ENCODE assay signal across 8 mouse cellular contexts in genomic region chr6:83867598-83868585, GRCm38 (mm10). TPM values are rescaled to one million over a fixed set of nuclear protein-coding genes. Genes with fewer than 3 reads are reported as not detected.
A peak's percentile ranks its signal among the peaks of the same experiment; 100 is the strongest.
DNase-seq lines count a peak whose midpoint lies in the region; ATAC-seq and TF ChIP-seq lines count a peak whose summit lies in the region.

No protein-coding gene starts in this region.

- WGBS in forebrain, embryonic 16.5 days = under 1% methylated on average over 19 of the region's 19 CpGs
- WGBS in lung, embryonic 16.5 days = 5% methylated on average over 19 of the region's 19 CpGs

- no peaks in the 10 kb centered on the region for H3K36me3 ChIP-seq in ES-E14 (ENCODE audit: control insufficient read depth, insufficient read depth, low read length, poor library complexity, severe bottlenecking)
- no peaks in the 10 kb centered on the region for H3K36me3 ChIP-seq in forebrain, embryonic 16.5 days (ENCODE audit: control insufficient read depth, insufficient read depth)
- H3K36me3 ChIP-seq in lung, embryonic 16.5 days (ENCODE audit: control insufficient read depth, insufficient read depth, low read length) = no peaks in the 10 kb centered on the region

- no peaks in the 10 kb centered on the region for H3K9me3 ChIP-seq in ES-E14 (ENCODE audit: control insufficient read depth, insufficient read depth, low read depth, low read length)
- H3K9me3 ChIP-seq in forebrain, embryonic 16.5 days (ENCODE audit: control insufficient read depth, low read length) = no peaks in the 10 kb centered on the region
- no peaks in the 10 kb centered on the region for H3K9me3 ChIP-seq in lung, embryonic 16.5 days (ENCODE audit: control insufficient read depth, low read length)

- in situ Hi-C loops in ES-E14 (cut with MboI; ENCODE audit: low sequenced_read_pairs in 2 of 2, unreplicated experiment in 2 of 2) = no loop called here

- H3K4me2 ChIP-seq in forebrain, embryonic 16.5 days (ENCODE audit: low read length) = peak overlapping the region; percentile 100
- H3K4me2 ChIP-seq in lung, embryonic 16.5 days (ENCODE audit: low read depth, low read length) = peak overlapping the region; percentile 93

- H3K27me3 ChIP-seq in forebrain, embryonic 16.5 days (replicated peaks; ENCODE audit: control insufficient read depth, insufficient read depth, low read length) = no peaks in the 10 kb centered on the region
- H3K27me3 ChIP-seq in lung, embryonic 16.5 days (ENCODE audit: control insufficient read depth, insufficient read depth, low read depth, low read length) = no peaks in the 10 kb centered on the region

- H3K27ac ChIP-seq in ES-E14 (ENCODE audit: insufficient read depth, low read depth, low read length, poor library complexity, severe bottlenecking) = no peak overlapping the region
- no peak overlapping the region for H3K27ac ChIP-seq in forebrain, embryonic 16.5 days (ENCODE audit: low read length)
- peak overlapping the region; percentile 68 for H3K27ac ChIP-seq in lung, embryonic 16.5 days (ENCODE audit: low read length)

- peak overlapping the region; percentile 78 to 95 for H3K4me3 ChIP-seq in ES-E14 (ENCODE audit: insufficient read depth in 1 of 2, low read depth in 1 of 2, low read length in 2 of 2, poor library complexity in 1 of 2, severe bottlenecking in 1 of 2)
- H3K4me3 ChIP-seq in forebrain, embryonic 16.5 days (replicated peaks; ENCODE audit: low read length) = peak overlapping the region; percentile 87
- H3K4me3 ChIP-seq in lung, embryonic 16.5 days (ENCODE audit: low read length) = peak overlapping the region; percentile 68

- ATAC-seq in forebrain, embryonic 16.5 days = peak; percentile 51
- peak; percentile 74 for ATAC-seq in lung, embryonic 16.5 days (ENCODE audit: low read depth)

- intact Hi-C loops in heart, postnatal 25 days (cut with DNase I) = loop anchor here (5.0 kb wide), 2 partner anchors 36 to 76 kb away; partner anchors contain the start of genes Nagk and Paip2b

- H3K4me1 ChIP-seq in ES-E14 (ENCODE audit: control insufficient read depth in 2 of 2, insufficient read depth in 2 of 2, low read length in 2 of 2, poor library complexity in 1 of 2) = peaks cover 2 to 3% of the 10 kb centered on the region in 2 experiments; a peak in 2 of 4 replicates
- H3K4me1 ChIP-seq in forebrain, embryonic 16.5 days (replicated peaks; ENCODE audit: control insufficient read depth, insufficient read depth, low read length) = peaks cover 9% of the 10 kb centered on the region
- 0 out of 2 replicates have a peak, but pooled peaks cover 2% of the 10 kb centered on the region for H3K4me1 ChIP-seq in lung, embryonic 16.5 days (replicated peaks; ENCODE audit: control insufficient read depth, insufficient read depth, low read length)

- H3K9ac ChIP-seq in ES-E14 (ENCODE audit: insufficient read depth, low read depth, low read length, poor library complexity, severe bottlenecking) = peak overlapping the region; percentile 68; the same call in 1 of the 2 replicates
- peak overlapping the region; percentile 71 for H3K9ac ChIP-seq in forebrain, embryonic 16.5 days (replicated peaks; ENCODE audit: low read depth, low read length)
- H3K9ac ChIP-seq in lung, embryonic 16.5 days (ENCODE audit: low read length) = peak overlapping the region; percentile 67

- DNase-seq in ES-E14 (ENCODE audit: low read depth, low spot score) = no peak
- peak; percentile 38 for DNase-seq in cerebellum, adult 11 months
- peak; percentile 48 for DNase-seq in heart, postnatal 25 days (ENCODE audit: low spot score)
- DNase-seq in layer of hippocampus, adult 8-10 months (ENCODE audit: low spot score in 2 of 2) = peak; percentile 55 to 64
- DNase-seq in ovary, postnatal 14 days (ENCODE audit: low spot score) = peak; percentile 6
- peak; percentile 12 to 33 for DNase-seq in thymus, postnatal 10 days (ENCODE audit: low spot score in 2 of 2)

TF ChIP-seq in ES-E14, 5 proteins besides CTCF, POLR2A, EP300 and RAD21:
- no peak for TF ChIP-seq ZC3H11A (IDR thresholded peaks at IDR 0.05; ENCODE audit: borderline replicate concordance, low read depth, low read length)
- TF ChIP-seq CHD2 (IDR thresholded peaks at IDR 0.05; ENCODE audit: low read depth, low read length) = no peak
- no peak for TF ChIP-seq MAFK (IDR thresholded peaks at IDR 0.05; ENCODE audit: insufficient read depth, low read depth, low read length)
- no peak for TF ChIP-seq ZNF384 (IDR thresholded peaks at IDR 0.05; ENCODE audit: low read depth, low read length)
- TF ChIP-seq HCFC1 (IDR thresholded peaks at IDR 0.05; ENCODE audit: borderline replicate concordance, insufficient read depth, low read length) = no peak

RNA-seq across cellular contexts. Expression of gene Zfp638, which starts 1.0 kb away (rescaled TPM):
- total RNA-seq in ES-E14 (2012; rRNA removed) = 96.6 and 129 TPM in 2 replicates
- polyA plus RNA-seq in forebrain, embryonic 16.5 days (2015; fragmentation: Nextera tagmentation; extraction: Ambion mirVana) = 90.8 and 99.0 TPM in 2 replicates
- 10 to 100 TPM; 51.2 to 56.2 TPM for total RNA-seq in heart, postnatal 25 days (2021)
- total RNA-seq in layer of hippocampus, adult 8-10 months (2022) = 100 to 1,000 TPM; 115 to 150 (median 133) TPM
- polyA plus RNA-seq in lung, embryonic 16.5 days (2015; fragmentation: Nextera tagmentation; extraction: Ambion mirVana) = 56.6 and 58.7 TPM in 2 replicates

RNA-seq across cellular contexts. Expression of gene Paip2b, which starts 36.4 kb away (rescaled TPM):
- total RNA-seq in ES-E14 (2012; rRNA removed) = 48.9 and 57.8 TPM in 2 replicates
- 33.9 and 50.2 TPM in 2 replicates for polyA plus RNA-seq in forebrain, embryonic 16.5 days (2015; fragmentation: Nextera tagmentation; extraction: Ambion mirVana)
- total RNA-seq in heart, postnatal 25 days (2021) = 10 to 100 TPM; 30.6 to 35.0 TPM
- total RNA-seq in layer of hippocampus, adult 8-10 months (2022) = 10 to 100 TPM; 43.0 to 66.4 (median 57.0) TPM
- 17.4 and 18.2 TPM in 2 replicates for polyA plus RNA-seq in lung, embryonic 16.5 days (2015; fragmentation: Nextera tagmentation; extraction: Ambion mirVana)
